Mouse (Mus musculus) adrenal gland, postnatal 10 days (tissue): ENCODE measurements around the gene Pip4k2a. TPM values are rescaled to one million over a fixed set of nuclear protein-coding genes. Genes with fewer than 3 reads are reported as not detected.
"Not testable (repeated sequence)": the region's sequence is repeated elsewhere in the genome, so short reads cannot be mapped to it uniquely, and the experiment has no call there.

ENCODE experiments used
- DNase-seq: peaks from one replicate; pipeline ENCODE4 v3.0.0; 2021; ENCODE audit warnings: mixed read lengths
- long read RNA-seq, 2 experiments: library from polyadenylated mRNA; stranded (forward); transcript quantifications; one replicate each; pipeline ENCODE4 v2.0.0; 2021
- total RNA-seq, 2 experiments: library from RNA; stranded (reverse); gene quantifications; 2 replicates each; pipeline ENCODE4 v1.2.3; 2021

The Pip4k2a gene
- total RNA-seq = 10 to 100 TPM; 17.7 to 22.6 TPM
- long read RNA-seq, experiment 1, transcript Pip4k2a-201 (10 exons, 3,477 nt) = major isoform, 10 of 19 reads
- long read RNA-seq, experiment 1, partial matches to known transcripts = 4 of 19 reads
- long read RNA-seq, experiment 1, other reads (novel, unspliced or antisense) = 5 of 19 reads
- long read RNA-seq, experiment 2, transcript Pip4k2a-201 (10 exons, 3,477 nt) = major isoform, 12 of 15 reads
- long read RNA-seq, experiment 2, partial matches to known transcripts = 0 of 15 reads
- long read RNA-seq, experiment 2, other reads (novel, unspliced or antisense) = 3 of 15 reads

- peak; percentile 96 for DNase-seq
These were observed at the start of gene Pip4k2a, which contains the start of gene 4930426L09Rik for GRCm38 (mm10) chr2:18998054-18998478. Pip4k2a (minus strand) TSS chr2:18998126. 4930426L09Rik (plus strand) TSS chr2:18998343.

- no peak for DNase-seq
These were observed 40.1 kb upstream of the Pip4k2a start for GRCm38 (mm10) chr2:19037907-19038570.

- no peak for DNase-seq
These were observed 39.5 kb upstream of the Pip4k2a start for GRCm38 (mm10) chr2:19037430-19037829.

GRCm38 (mm10) chr2:19024807-19025206, 26.9 kb upstream of the Pip4k2a start:
- DNase-seq = no peak

GRCm38 (mm10) chr2:19018034-19018433, 20.1 kb upstream of the Pip4k2a start:
- DNase-seq = no peak

- no peak for DNase-seq
These were observed 18.9 kb upstream of the Pip4k2a start for GRCm38 (mm10) chr2:19016839-19017238.

GRCm38 (mm10) chr2:19016348-19016747, 18.4 kb upstream of the Pip4k2a start:
- DNase-seq = no peak

- DNase-seq = no peak
These were observed 13.5 kb upstream of the Pip4k2a start for GRCm38 (mm10) chr2:19011443-19011842.

GRCm38 (mm10) chr2:19010541-19010940, 12.6 kb upstream of the Pip4k2a start:
- not testable (repeated sequence) for DNase-seq

GRCm38 (mm10) chr2:19007580-19007979, 9.7 kb upstream of the Pip4k2a start:
- no peak for DNase-seq

- no peak for DNase-seq
These were observed 8.2 kb upstream of the Pip4k2a start for GRCm38 (mm10) chr2:19006124-19006523.

- DNase-seq = no peak
These were observed 6.9 kb upstream of the Pip4k2a start for GRCm38 (mm10) chr2:19004801-19005200.

GRCm38 (mm10) chr2:18999395-18999794, 1.5 kb upstream of the Pip4k2a start:
- no peak for DNase-seq

- peak; percentile 69 for DNase-seq
These were observed 447 bp downstream of the Pip4k2a start for GRCm38 (mm10) chr2:18997387-18997971.

- DNase-seq = peak; percentile 39
These were observed 1.3 kb downstream of the Pip4k2a start for GRCm38 (mm10) chr2:18996451-18997211.

GRCm38 (mm10) chr2:18992512-18993510, 5.1 kb downstream of the Pip4k2a start:
- DNase-seq = peak; percentile 30

- no peak for DNase-seq
These were observed 9.0 kb downstream of the Pip4k2a start for GRCm38 (mm10) chr2:18988885-18989284.

- no peak for DNase-seq
These were observed 12.4 kb downstream of the Pip4k2a start for GRCm38 (mm10) chr2:18985506-18985905.

GRCm38 (mm10) chr2:18984095-18984847, 13.7 kb downstream of the Pip4k2a start:
- DNase-seq = no peak

GRCm38 (mm10) chr2:18983546-18983945, 14.4 kb downstream of the Pip4k2a start:
- DNase-seq = no peak
